Mouse (Mus musculus) intestine, embryonic 15.5 days (tissue): ENCODE results near the gene Gm15557. TPM values are rescaled to one million over a fixed set of nuclear protein-coding genes. Genes with fewer than 3 reads are reported as not detected.
A peak's percentile ranks its signal among the peaks of the same experiment; 100 is the strongest.

ENCODE experiments used
- ATAC-seq: fragments of 200-750 bp; cut with Nextera tagmentation; 2 replicates; pipeline ENCODE4 v1.8.0; 2017; ENCODE audit warnings: moderate TSS enrichment, moderate library complexity
- H3K27ac ChIP-seq: fragments of 300-500 bp; sonication (generic); 2 replicates; pipeline ENCODE4 v1.5.1; 2015; ENCODE audit warnings: mild to moderate bottlenecking, inconsistent platforms
- H3K27me3 ChIP-seq: fragments of 300-500 bp; sonication (generic); replicated peaks from 2 replicates; pipeline ENCODE4 v1.6.1; 2015; ENCODE audit warnings: inconsistent platforms
- H3K36me3 ChIP-seq: fragments of 300-500 bp; sonication (generic); 2 replicates; pipeline ENCODE4 v1.6.1; 2015; ENCODE audit warnings: inconsistent platforms
- H3K4me1 ChIP-seq: fragments of 300-500 bp; sonication (generic); replicated peaks from 2 replicates; pipeline ENCODE4 v1.6.1; 2015; ENCODE audit warnings: inconsistent platforms
- H3K4me2 ChIP-seq: fragments of 300-500 bp; sonication (generic); replicated peaks from 2 replicates; pipeline ENCODE4 v1.6.1; 2015; ENCODE audit warnings: mild to moderate bottlenecking, inconsistent platforms
- H3K4me3 ChIP-seq: fragments of 300-500 bp; sonication (generic); replicated peaks from 2 replicates; pipeline ENCODE4 v1.5.1; 2015; ENCODE audit warnings: inconsistent platforms
- H3K9ac ChIP-seq: fragments of 300-500 bp; sonication (generic); 2 replicates; pipeline ENCODE4 v1.6.1; 2015; ENCODE audit warnings: inconsistent platforms
- H3K9me3 ChIP-seq: fragments of 300-500 bp; sonication (generic); 2 replicates; pipeline ENCODE4 v1.6.1; 2016; ENCODE audit warnings: inconsistent platforms
- WGBS: fragments of 180-500 bp; shearing (Covaris S2); methylation state at CpG from one replicate; pipeline ENCODE4 v1.1.7; 2015; 5-methylcytosine and 5-hydroxymethylcytosine counted together
- polyA plus RNA-seq: library from polyadenylated mRNA; unstranded; fragments of >200 nt; fragmentation: Nextera tagmentation; extraction: Ambion mirVana; gene quantifications from 2 replicates; pipeline ENCODE4 v1.2.1, GENCODE M21; 2015

Gene Gm15557
- polyA plus RNA-seq, 1 experiment from 2014 or later, result not detected

DNA sequence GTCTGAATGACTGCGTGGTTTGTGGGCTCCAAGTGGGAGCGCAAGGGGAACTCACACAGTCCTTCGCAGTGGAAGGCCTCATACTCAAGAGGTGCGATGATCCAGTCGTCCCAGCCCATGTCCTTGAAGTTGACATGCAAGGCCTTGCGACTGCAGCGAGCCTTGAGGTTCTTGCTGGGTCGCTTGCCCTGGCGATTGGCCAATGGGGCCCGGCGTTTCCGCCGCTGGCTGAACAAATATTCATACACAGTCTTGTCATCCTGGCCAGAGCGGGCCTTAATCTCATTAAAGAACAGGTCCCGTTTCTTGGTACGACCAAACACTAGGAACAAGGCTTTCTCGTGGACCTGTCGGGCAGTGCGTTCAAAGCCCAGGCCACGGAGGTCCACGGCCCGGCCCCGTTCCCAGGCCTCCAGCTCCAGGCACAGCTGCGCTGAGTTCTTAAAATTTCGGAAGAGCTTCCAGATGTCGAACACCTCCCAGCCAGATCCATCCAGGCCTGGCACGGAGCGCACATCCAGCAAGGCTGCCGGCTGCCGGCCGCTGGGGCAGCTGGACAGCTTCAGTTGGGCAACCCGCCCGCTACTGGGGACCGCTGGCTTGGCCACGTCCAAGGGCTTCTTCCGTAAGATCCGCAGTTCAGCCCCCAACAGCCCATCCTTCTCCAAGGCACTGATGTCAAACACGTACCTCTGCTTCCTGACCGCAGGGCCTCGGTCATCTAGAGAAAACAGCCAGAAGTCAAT is 1.3 kb downstream of the Gm15557 start:
- Histone ChIP-seq H3K27ac (no peak overlapping the region), H3K9ac (no peak overlapping the region), H3K4me2 (no peak overlapping the region), H3K4me3 (no peak overlapping the region), H3K9me3 (no peaks in the 10 kb centered on the region), H3K27me3 (no peaks in the 10 kb centered on the region), H3K4me1 (peaks cover 12% of the 10 kb centered on the region), H3K36me3 (no peaks in the 10 kb centered on the region)
- 86% methylated on average over 40 of the region's 40 CpGs for WGBS
- no peak for ATAC-seq

DNA sequence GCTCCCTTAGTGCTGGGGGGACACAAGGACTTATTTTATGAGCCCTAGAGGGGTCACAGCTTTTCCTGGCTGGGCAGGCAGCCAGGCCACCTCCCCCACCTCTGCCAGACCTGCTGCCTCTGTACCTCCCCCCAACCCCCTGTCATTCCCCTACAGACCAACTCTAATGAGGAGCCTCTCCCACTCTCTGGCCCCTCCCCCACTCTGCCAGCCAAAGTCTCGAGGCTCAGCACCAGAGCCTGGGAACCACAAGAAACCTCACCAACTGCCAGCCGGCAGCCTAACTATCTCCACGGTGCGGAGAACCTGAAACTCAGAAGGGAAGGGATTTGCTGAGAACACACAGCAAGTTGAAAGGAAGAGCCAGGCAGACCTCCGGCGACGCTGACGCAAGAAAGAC is 2.9 kb downstream of the Gm15557 start:
- 4% methylated on average over 8 of the region's 8 CpGs for WGBS
- Histone ChIP-seq H3K9ac (no peak overlapping the region), H3K27ac (no peak overlapping the region), H3K27me3 (no peaks in the 10 kb centered on the region), H3K9me3 (no peaks in the 10 kb centered on the region), H3K4me3 (no peak overlapping the region), H3K4me2 (peak overlapping the region; percentile 39), H3K4me1 (peaks cover 12% of the 10 kb centered on the region), H3K36me3 (no peaks in the 10 kb centered on the region)
- ATAC-seq, result no peak

GRCm38 (mm10) chr2:155944685-155945084 is 4.2 kb downstream of the Gm15557 start:
- WGBS, result 82% methylated on average over 4 of the region's 4 CpGs
- peaks cover 12% of the 10 kb centered on the region for H3K4me1 ChIP-seq
- no peak for ATAC-seq
- H3K36me3 ChIP-seq, result no peaks in the 10 kb centered on the region
- no peaks in the 10 kb centered on the region for H3K9me3 ChIP-seq
- H3K4me2 ChIP-seq, result 0 out of 2 replicates have a peak overlapping the region, but pooled peaks have one; percentile 26
- H3K27me3 ChIP-seq, result no peaks in the 10 kb centered on the region
- no peak overlapping the region for H3K27ac ChIP-seq
- no peak overlapping the region for H3K4me3 ChIP-seq
- no peak overlapping the region for H3K9ac ChIP-seq

DNA sequence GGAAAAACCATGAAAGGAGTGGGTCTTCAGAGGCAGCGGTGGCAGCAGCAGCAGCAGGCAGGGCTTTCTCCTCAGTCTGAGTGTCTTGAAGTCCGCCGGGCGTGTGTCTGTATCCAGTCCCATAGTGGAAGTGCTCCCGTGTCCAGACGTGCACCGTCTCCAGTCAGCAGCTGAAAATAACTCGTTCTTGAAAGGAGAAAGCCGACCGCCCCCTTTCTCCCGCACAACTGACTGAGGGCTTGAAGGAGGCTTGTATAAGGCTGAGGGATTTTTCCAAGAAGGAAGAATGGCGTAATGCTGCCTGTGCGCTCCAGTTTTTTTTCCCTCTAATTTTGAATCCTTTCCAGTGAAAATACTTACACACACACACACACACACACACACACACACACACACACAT is 4.6 kb downstream of the Gm15557 start, which contains the start of gene Gdf5:
Gene Gdf5 (minus strand): TSS at position 244 of the 400 bp plus-strand sequence.
- no peak within 1 kb of the TSS for H3K4me3 ChIP-seq
- WGBS, result 37% methylated on average over 13 of the region's 13 CpGs
- H3K27me3 ChIP-seq, result no peaks in the 10 kb centered on the region
- peaks cover 12% of the 10 kb centered on the region for H3K4me1 ChIP-seq
- H3K27ac ChIP-seq, result no peak within 1 kb of the TSS
- H3K36me3 ChIP-seq, result no peaks in the 10 kb centered on the region
- H3K9me3 ChIP-seq, result no peaks in the 10 kb centered on the region
- no peak for ATAC-seq
- peak within 1 kb of the TSS; percentile 39 for H3K4me2 ChIP-seq
- no peak within 1 kb of the TSS for H3K9ac ChIP-seq

DNA sequence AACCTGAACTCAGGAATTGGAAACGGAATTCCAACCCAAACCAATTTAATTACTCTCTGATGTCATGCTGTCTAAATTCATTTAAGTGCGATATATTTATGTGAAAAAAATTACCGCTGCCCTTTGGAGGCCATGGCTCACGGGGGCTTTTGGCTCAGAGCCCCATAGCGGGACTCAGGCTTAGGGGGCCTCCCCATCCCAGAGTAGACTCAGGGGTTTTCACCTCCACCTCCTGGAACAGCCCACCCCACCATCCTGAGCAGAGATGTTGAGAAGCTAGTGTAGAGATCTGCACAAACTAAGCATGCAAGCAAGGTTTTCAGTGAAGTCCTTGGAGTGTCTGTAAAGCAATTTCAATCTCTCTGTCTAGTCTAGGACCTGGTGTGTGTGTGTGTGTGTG is 5.1 kb downstream of the Gm15557 start:
- Histone ChIP-seq H3K27me3 (no peaks in the 10 kb centered on the region), H3K9ac (no peak overlapping the region), H3K4me2 (no peak overlapping the region), H3K27ac (no peak overlapping the region), H3K4me1 (peaks cover 12% of the 10 kb centered on the region), H3K36me3 (no peaks in the 10 kb centered on the region), H3K9me3 (no peaks in the 10 kb centered on the region), H3K4me3 (no peak overlapping the region)
- no peak for ATAC-seq
- 67% methylated on average over 5 of the region's 5 CpGs for WGBS

GRCm38 (mm10) chr2:155946069-155946468 is 5.5 kb downstream of the Gm15557 start:
- 8% methylated on average over 7 of the region's 7 CpGs for WGBS
- Histone ChIP-seq H3K4me2 (no peak overlapping the region), H3K36me3 (no peaks in the 10 kb centered on the region), H3K27ac (no peak overlapping the region), H3K9me3 (no peaks in the 10 kb centered on the region), H3K27me3 (no peaks in the 10 kb centered on the region), H3K4me1 (peaks cover 12% of the 10 kb centered on the region), H3K4me3 (no peak overlapping the region), H3K9ac (no peak overlapping the region)
- no peak; the same call in 1 of the 2 replicates for ATAC-seq

DNA sequence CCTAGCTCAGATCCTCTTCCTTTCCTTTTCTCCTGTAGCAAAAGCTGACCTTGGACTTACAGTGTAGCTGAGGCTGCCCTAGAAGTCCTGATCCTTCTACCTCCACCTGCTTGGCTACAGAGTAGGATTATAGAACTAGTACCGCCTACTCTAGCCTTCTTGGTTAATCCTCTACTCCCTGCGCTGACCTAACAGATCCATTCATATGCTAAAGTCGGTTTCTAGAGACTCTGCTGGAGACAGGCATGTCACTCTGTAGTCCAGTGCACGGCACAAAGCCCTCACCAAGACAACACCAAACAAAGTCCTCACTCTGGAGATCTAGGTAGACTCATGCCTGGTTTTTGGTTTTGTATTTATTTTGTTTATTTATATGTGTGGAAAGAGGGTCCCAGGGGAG is 6.0 kb downstream of the Gm15557 start:
- 31% methylated on average over 4 of the region's 4 CpGs for WGBS
- H3K9ac ChIP-seq, result no peak overlapping the region
- H3K27ac ChIP-seq, result no peak overlapping the region
- H3K9me3 ChIP-seq, result no peaks in the 10 kb centered on the region
- H3K4me1 ChIP-seq, result peaks cover 12% of the 10 kb centered on the region
- no peaks in the 10 kb centered on the region for H3K27me3 ChIP-seq
- no peak for ATAC-seq
- no peak overlapping the region for H3K4me2 ChIP-seq
- no peak overlapping the region for H3K4me3 ChIP-seq
- H3K36me3 ChIP-seq, result no peaks in the 10 kb centered on the region

DNA sequence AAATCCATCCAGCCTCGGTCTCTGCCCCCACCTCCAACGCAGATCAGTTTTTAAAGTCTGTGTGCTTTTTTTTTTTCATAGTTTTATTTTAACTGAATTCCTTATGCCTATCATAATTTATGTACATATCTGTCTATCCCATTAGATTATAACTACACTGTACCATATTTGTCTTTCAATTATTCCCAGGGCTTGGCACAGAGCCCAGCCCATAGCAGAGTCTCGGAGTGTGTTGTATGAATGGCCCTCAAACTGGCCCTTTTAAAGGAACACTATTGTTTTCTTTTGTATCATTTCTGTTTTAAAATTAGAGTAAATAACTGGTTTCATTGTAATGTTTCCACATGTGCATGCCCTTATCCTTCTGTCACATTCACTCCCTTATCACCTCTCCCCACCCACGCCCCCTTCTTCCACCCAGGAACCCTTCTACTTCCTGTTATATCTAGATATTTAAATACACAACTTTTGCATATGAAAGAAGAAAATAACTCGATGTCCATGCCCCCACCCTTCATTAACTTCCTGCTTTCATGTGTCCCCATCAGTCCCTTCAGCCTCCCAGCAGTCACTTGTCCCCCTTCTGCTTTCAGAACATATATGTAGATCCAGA is 7.0 kb downstream of the Gm15557 start:
- Histone ChIP-seq H3K4me1 (peaks cover 12% of the 10 kb centered on the region), H3K4me3 (no peak overlapping the region), H3K4me2 (no peak overlapping the region), H3K36me3 (no peaks in the 10 kb centered on the region), H3K9me3 (no peaks in the 10 kb centered on the region), H3K27ac (no peak overlapping the region), H3K27me3 (no peaks in the 10 kb centered on the region), H3K9ac (no peak overlapping the region)
- ATAC-seq, result no peak
- WGBS, result 49% methylated on average over 5 of the region's 5 CpGs

DNA sequence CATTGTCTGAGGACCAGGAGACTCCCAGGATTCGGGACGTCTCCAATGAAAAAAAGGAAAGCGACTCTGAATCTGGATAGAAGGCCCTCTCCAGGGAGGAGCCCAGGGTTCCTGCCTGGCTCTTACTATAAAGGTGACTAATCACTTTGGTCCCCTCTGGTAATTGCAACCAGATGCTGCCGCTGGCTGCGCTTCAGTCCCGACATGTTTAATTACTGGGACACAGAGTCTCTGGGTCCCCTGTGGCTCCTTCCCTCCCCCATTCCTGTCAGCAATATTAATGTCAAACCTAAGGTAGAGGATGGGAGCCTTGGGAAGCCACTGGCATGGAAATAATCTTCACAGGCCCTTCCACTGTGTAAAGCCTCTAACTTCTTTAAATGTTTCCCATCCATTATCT is 8.8 kb downstream of the Gm15557 start:
- WGBS, result 29% methylated on average over 6 of the region's 6 CpGs
- Histone ChIP-seq H3K4me1 (peaks cover 1% of the 10 kb centered on the region; the same call in 1 of the 2 replicates), H3K4me3 (no peak overlapping the region), H3K9me3 (no peaks in the 10 kb centered on the region), H3K4me2 (no peak overlapping the region), H3K27me3 (no peaks in the 10 kb centered on the region), H3K36me3 (no peaks in the 10 kb centered on the region), H3K9ac (no peak overlapping the region), H3K27ac (no peak overlapping the region)
- no peak for ATAC-seq

- Histone ChIP-seq H3K4me1 (no peaks in the 10 kb centered on the region), H3K4me2 (no peak overlapping the region), H3K9me3 (no peaks in the 10 kb centered on the region), H3K36me3 (no peaks in the 10 kb centered on the region), H3K27ac (no peak overlapping the region), H3K4me3 (no peak overlapping the region), H3K27me3 (no peaks in the 10 kb centered on the region), H3K9ac (no peak overlapping the region)
- no peak for ATAC-seq
Measured at GRCm38 (mm10) chr2:155952006-155952405, 11.5 kb downstream of the Gm15557 start.

DNA sequence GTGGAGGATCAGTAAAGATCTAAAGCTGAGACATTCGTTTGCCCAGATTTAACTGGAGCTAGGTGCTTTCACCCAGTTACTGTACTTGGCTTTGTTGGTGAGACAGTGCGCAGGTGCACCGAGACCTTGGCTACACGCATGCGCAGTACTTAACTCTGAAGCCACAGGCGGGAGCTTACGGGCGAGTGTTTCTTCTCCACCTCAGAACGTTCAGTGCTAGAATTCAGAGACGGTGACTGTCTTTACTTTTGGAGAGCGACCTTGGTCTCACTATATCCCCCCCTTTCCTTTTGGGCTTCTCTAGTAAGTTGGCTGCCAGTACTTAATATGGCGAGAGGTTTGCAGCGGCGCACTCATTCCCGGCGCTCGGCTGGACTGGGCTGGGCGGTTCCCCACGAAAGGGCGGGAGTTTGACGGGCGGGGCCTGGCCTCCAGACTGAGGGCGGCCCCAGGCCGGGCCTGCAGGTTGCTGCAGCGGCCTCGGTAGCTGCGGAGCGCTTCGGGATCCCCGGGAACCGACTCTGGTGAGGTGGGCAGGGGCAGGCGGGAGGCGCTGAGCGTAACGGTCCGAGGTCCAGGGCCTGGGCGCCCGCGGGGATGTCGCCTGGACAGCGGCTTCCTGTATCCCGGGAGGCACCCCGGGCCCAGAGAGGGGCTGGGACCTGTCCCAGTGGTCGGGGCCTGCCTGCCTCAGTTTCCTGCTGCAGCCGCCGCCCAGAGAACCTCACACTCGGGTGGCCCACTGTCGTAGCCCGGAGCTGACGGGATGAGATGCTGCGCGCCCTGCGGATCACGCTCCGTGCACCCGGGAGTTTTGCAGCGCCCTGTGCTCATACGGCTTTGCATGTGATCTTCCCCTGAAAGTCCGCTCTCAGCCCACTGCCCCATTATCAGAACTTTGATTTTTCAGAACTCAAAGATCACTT is 15.9 kb downstream of the Gm15557 start, which contains the start of gene Cep250:
Gene Cep250 (plus strand): TSS at position 325 of the 926 bp plus-strand sequence.
- Histone ChIP-seq H3K27me3 (no peaks in the 10 kb centered on the region), H3K27ac (peak within 1 kb of the TSS; percentile 89), H3K9me3 (no peaks in the 10 kb centered on the region), H3K9ac (peak within 1 kb of the TSS; percentile 99), H3K4me3 (peak within 1 kb of the TSS; percentile 97), H3K36me3 (no peaks in the 10 kb centered on the region), H3K4me1 (no peaks in the 10 kb centered on the region), H3K4me2 (peak within 1 kb of the TSS; percentile 72)
- peak; percentile 100 for ATAC-seq
- WGBS, result 0% methylated on average over 59 of the region's 59 CpGs

- Histone ChIP-seq H3K4me2 (no peak overlapping the region), H3K9me3 (no peaks in the 10 kb centered on the region), H3K36me3 (peaks cover 7% of the 10 kb centered on the region), H3K4me1 (no peaks in the 10 kb centered on the region), H3K4me3 (no peak overlapping the region), H3K9ac (no peak overlapping the region), H3K27ac (no peak overlapping the region), H3K27me3 (no peaks in the 10 kb centered on the region)
- WGBS, result 79% methylated on average over 5 of the region's 5 CpGs
- no peak for ATAC-seq
Measured at GRCm38 (mm10) chr2:155959981-155960380, 19.5 kb downstream of the Gm15557 start.
